Mouse (Mus musculus) mouse trophoblast stem cell (cell line): ENCODE data around the gene Zmat5.

ENCODE experiments used
- in situ Hi-C, 2 experiments: fragments of 300-500 bp; cut with MseI, MboI; formaldehyde crosslinking; loops; 2 replicates in 1 of 2; 3 replicates in 1 of 2; pipeline ENCODE4 v1.15.1; 2025

The Zmat5 gene

DNA sequence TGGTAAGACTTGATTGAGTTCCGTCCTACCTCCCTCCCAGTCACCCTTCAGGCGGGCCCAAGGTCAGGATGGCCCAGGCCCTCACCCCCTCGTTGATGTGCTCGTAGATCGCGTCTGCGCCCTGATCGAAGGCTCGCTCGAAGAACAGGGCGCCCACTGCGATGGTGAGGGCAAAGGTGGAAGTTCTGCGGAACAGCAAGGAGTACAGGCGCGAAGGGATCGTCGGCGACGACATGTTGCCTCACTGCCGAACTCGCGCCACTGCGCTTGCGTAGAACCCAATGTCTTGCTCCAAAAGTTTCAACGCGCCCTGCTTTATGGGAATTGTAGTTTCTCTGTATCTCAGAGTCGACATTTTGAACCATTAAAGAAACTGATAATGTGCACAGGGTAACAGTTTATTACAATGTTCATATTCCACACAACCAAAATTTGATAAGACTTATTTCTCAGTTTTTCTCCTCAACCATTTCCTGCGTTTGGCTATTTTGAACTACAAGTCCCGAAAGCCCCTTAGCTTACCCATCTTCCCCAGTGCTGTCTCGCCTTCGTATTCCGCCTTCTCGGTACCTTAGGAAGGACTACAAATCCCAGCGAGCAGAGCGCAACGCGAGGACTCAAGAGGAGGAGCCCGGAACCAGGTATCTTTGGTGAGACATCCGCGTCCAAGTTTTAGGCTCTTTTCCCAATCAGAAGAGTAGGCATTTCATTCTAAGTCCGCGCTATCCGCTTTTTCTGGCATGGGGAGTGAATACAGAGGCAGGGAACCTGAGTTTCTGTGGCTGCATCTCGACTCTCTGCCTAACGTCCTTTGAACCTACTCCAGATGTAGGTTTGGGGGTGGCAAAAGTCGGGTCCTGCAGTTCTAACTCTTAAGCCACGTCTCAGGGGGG, at the start of gene Zmat5, which contains the start of gene Uqcr10:
TSS of gene Zmat5 (plus strand) at position 607 of the 893 bp plus-strand sequence.
TSS of gene Uqcr10 (minus strand) at position 271 of the 893 bp plus-strand sequence.
- in situ Hi-C loops: no loop called here

DNA sequence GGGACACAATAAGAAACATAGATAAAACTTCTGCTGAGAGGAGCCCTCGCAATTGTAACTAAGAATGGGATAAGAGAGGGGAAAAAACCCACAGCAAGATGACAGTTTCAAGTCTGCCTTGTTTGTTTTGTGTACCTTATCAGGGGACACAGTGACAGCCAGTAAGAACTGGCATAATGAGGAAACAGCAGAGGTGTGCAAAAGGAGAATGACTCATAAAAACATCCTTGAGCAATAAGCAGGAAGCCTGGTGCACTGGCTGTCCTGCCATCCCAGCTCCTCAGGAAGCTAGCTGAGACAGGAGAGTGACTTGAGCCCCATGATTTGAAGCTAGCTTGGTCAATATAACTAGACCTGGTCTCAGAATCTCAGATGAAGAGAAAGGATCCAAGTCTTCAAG, 44.7 kb upstream of the Zmat5 start:
- in situ Hi-C loops: no loop called here

GRCm38 (mm10) chr11:4660309-4661025, 44.0 kb upstream of the Zmat5 start:
- in situ Hi-C loops: no loop called here

DNA sequence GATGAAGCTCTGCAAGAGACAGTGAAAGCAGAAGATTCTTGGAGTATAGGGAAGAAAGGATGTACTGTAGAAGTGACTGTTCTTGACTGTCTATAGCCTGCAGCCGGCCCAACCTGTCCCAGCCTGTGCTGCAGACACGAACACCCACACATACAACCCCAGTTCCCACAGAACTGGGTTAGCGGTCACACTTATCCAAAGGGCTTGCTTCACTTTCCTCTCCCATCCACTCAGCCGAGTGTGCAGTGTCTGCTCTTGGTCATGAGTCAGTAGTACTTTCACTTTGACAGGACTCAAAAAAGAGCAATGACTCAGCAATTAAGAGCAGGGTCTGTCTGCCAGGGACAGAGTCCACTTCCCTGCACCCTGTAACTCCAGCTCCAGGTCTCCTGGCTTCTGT, 43.2 kb upstream of the Zmat5 start:
- in situ Hi-C loops: no loop called here

DNA sequence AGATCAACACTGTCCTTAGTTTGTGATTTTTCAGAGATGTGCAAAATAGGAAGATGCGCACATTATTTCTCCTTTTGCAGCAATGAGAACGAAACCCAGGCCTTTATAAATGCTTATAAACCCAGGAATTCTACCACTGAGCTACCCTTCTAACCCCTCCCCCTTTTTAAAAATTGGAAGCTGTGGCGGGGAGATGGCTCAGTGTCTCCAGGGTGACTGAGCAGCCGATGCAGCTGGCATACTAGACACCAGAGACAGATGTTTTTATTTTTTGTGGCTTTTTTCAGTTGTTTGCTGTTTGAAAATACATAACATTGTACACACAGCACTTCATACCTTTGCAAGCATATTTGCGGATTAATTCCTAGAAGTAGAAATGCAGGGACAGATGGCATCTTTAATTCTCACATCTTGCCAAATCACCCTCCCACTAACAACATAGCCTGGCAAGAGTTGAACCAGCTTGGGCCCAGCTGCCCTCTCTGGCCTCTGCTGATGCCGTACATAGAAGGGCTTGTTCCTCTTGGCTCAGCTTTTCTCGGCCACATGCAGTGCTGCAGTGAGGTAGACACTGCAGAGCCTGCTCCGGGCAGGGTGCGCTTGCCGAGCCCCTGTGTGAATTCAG, 42.5 kb upstream of the Zmat5 start:
- in situ Hi-C loops: no loop called here

GRCm38 (mm10) chr11:4662496-4662878, 42.0 kb upstream of the Zmat5 start:
- in situ Hi-C loops: no loop called here

DNA sequence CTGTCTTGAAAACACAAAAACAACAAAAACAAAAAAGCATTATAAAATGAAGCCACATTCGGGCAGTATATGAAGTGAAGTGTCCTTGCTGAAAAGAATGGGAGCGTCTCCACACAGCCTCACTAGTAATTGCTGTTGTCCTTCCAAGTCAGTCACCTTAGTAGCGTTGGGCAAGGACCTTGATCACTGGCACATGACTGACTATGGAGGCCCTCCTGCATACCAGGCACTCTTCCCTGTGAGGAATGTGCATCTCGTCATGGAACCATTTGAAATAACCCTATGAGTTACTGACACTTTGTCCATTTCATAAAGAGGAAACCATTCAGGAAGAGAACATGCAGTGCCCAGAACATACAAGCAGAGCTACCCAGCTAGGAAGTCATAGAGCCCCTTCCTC, 32.7 kb upstream of the Zmat5 start:
- in situ Hi-C loops: no loop called here

GRCm38 (mm10) chr11:4674593-4674992, 29.9 kb upstream of the Zmat5 start:
- in situ Hi-C loops: no loop called here

DNA sequence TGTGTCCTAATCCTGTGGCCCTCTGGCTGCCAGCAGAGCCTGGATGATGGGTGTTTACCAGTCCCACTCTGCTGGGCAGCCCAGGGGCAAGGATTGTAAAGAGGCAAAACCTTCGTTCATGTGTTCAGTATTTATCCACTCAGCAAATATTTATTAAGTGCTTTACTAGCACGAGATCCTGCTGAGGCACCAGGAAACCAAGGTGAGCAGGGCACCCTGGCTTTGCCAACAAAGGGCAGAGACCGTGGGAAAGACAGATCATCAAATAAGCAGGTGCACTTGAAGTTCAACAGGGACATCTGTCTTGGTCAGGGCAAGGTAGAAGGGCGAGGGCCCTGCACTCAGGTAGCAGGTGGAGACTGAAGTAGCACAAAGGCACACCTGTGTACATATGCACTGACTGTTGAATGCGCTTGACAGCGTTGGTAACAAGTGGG, 29.3 kb upstream of the Zmat5 start:
- in situ Hi-C loops: no loop called here

DNA sequence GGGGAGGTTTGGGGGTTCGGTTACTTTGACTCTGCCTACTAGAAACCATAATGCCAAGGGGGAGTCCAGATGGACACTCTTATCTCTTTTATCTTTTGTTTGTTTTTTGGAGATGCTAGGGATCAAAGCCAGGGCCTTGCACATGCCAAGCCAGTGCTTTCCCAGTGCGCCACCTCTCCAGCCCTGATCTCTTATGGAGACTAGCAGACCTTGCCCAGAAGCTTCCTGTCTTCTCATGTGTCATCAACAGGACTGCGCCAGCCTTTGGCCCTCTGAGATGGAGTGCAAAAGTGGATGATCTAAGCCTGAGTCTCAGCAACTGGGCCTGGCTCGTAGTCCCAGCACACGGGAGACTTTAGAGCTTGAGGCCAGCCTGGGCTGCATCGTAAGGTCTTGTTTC, 28.8 kb upstream of the Zmat5 start:
- in situ Hi-C loops: no loop called here

DNA sequence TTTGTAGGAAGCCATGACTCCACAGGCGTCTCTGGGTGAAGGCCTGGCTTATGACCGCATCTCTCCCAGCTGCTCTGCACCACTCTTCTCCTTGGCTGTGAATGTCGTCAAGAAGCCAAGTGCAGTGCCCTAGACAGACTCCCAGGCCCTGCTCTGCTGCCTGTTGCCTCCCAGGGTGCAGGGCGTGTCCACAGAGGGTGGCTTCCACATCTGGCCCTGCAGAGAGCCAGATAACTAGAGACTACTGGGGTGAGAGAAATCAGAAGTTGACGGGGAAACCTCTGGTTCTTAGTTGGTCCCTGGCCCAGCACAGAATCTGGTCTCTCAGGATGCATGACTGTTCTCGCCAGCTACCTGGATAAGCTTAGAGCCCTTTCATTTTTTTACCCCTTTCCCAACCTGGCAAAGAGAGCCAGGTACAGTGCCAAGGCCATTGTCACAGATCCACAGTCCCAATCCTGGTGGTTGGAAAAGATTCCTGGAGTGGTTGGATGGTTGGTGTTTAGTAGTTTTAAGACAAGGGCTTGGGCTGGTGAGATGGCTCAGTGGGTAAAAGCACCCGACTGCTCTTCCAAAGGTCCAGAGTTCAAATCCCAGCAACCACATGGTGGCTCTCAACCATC, 27.1 kb upstream of the Zmat5 start:
- in situ Hi-C loops: no loop called here

DNA sequence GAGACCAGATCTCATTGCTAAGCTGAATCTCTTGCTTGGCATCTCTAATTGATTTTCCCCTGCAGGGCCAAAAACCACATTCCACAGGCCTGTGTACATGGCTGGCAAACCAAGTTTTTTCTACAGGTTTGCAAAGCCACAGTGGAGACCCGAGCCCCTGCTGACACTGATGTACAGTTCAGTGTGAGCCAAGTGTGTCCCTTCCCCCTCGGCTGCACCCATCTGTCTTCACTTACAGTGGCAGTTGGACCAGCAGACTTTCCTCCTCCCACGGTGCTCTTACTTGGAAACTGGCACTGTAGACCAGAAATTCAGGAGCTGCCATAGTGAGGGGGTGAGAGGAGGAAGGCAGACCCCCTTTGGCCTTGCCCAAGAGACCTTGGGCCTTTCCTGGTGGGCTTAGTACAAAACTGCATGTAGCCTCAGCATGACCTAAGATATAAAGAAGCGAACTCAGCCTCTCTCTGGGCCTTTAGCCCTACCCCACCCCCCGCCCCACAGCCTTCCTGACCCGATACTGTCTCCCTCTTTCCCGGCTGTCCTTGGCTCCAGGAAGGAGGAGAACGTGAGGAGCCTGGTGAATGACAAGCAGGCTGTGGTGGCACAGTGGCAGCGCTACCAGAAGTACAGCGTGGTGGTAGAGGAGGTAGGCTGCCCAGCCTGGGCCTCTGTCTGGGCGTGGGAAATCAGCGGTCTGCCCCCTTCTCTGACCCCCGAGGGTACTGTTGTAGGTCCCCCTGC, 25.6 kb upstream of the Zmat5 start:
- in situ Hi-C loops: no loop called here

DNA sequence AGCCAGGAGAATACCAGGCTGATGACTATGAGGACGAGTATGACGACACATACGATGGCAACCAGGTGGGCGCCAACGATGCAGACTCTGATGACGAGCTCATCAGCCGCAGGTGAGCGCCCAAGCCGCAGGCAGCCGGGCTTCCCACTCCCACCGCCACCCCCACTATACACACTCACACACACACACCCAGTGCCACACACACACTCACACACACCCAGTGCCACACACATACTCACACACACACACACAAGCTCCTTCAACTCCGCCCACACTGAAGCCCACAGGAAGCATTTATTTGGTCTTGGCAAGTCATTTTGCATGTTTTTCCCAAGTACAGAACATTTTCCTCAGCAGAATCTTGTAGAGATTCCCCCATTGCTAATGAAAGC, 25.0 kb upstream of the Zmat5 start:
- in situ Hi-C loops: no loop called here

DNA sequence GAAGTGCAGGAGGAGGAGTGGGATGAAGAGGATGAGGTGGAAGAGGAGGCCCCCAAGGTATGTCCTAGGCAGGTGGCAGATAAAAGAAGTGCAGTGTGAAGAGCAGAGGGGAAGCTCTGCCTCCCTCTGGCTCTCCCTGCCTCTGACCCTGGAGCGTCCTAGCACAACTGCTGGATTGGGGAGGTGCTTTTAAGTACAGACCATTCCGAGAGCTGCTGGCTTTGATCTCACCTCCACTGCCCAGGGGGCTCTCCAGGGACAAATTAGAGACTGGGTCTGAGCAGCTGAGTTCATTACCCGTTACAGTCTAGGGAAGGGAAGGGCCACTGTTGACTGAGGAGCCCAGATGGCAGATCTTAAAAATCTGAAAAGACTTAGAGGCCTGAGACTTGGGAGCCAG, 24.4 kb upstream of the Zmat5 start:
- in situ Hi-C loops: no loop called here

DNA sequence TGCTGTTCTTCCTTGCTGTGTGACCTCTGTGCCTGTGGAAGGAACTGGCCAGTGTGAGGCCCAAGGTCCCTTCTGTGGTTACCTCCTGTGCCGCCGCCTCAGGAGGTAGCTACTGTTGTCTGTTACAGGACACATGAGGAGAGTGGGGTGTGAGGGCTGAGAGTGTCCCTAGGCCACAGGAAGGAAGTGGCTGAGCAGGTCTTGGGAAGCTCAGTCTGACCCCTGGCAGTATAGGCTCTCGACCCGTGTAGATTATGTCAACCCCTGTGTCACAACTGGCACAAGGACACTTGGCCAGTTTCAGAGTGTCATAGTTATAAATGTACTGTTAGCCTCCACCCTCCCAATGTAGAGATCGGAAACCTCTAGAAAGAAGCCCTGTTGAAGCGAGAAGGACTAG, 21.0 kb upstream of the Zmat5 start:
- in situ Hi-C loops: no loop called here

DNA sequence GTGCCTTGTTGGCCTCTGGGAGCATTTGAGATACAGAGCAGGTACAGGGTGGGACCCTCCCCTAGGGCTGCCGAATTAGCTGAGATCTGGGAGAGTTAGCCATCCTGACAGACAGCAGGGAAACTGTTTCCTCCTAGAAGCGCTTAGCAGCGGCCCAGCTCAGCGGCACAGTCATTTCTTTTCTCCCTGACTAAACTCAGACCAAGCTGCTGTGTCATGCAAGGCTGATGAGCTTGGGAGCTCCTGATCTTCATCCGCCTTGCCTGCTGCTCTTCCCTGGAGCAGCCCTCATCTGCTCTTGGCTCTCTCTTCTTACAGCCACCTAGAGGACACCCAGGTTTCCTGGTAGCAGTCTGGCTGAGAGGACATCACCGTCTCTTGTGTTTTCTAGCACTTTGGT, 20.3 kb upstream of the Zmat5 start:
- in situ Hi-C loops: no loop called here

GRCm38 (mm10) chr11:4685071-4685470, 19.4 kb upstream of the Zmat5 start:
- in situ Hi-C loops: no loop called here

GRCm38 (mm10) chr11:4685510-4685909, 19.0 kb upstream of the Zmat5 start:
- in situ Hi-C loops: no loop called here

DNA sequence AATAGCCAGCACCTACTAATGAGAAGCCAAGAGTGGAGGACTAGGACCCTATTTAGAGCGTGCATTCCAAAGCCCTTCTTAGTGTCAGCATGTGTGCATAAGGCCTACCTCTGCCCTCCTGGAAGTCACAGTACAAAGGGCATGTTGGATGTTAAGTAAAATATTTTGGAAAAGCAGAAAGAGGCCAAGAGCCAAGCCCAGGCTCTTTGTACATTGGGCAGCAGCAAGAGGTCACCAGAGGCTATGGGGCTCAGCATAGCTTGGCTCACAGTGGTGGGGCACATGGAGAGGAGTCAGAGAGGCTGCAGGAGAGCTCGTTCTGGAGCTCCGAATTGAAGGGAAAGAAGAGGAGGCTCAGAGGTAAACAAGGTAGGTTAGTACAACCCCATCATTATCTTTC, 17.5 kb upstream of the Zmat5 start:
- in situ Hi-C loops: no loop called here

DNA sequence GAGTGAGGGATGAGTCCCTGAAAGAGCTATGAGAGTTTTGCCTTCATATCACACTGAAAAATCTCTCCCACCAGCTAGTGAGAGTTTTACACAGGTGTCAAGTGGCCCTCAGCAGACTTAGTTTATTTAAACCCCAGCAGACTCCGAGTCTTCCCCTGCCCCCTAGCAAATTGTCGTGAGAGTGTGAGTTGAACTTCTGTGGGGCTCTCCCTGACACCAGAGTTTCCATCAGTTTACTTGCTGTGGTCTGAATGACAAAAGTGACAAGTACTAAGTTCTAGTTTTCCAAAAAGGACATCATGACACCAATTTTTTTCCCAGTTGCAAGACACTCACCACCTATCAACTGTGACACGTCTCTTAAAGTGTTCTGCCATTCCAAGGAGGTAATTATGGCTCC, 16.6 kb upstream of the Zmat5 start:
- in situ Hi-C loops: no loop called here

DNA sequence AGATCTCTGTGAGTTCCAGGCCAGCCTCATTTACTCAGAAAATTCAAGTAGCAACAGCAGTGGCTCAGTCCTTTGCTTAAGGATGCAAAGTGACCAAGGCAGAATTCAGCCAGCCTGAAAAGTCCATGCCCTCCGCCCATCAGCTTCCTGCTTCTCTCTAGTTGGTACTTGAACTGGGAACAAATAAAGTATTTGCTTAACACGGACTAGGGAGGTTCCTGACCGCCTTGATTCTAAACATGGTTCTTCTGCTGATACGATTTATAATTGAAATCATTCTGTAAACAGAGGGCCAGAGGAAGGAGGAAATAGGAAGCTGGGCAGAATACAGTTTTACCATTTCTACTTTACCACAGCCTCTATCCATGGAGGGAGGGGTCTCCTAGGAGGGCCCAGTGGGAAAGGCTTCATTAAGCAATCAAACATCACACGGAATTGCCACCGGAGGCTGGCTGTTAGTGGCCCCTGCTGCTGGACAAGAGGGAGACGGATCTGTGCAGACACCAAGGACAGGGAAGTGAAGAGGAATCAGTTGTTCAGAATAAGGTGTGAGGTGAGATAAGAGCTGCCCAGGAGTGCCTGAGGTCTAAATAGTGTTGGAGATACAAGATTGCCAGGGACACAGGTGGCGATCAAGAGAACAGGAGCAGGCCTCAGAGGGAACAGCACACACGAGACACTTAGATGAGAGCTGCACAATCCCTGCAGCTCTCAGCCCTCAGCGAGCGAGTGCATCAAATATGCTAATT, 15.7 kb upstream of the Zmat5 start:
- in situ Hi-C loops: no loop called here
